Mouse (Mus musculus): ENCODE data around the gene Tspyl4. TPM values are rescaled to one million over a fixed set of nuclear protein-coding genes. Genes with fewer than 3 reads are reported as not detected.

Gene Tspyl4
- total RNA-seq, 2 experiments from 2014 or later, result 12.3 to 13.6 TPM

DNA sequence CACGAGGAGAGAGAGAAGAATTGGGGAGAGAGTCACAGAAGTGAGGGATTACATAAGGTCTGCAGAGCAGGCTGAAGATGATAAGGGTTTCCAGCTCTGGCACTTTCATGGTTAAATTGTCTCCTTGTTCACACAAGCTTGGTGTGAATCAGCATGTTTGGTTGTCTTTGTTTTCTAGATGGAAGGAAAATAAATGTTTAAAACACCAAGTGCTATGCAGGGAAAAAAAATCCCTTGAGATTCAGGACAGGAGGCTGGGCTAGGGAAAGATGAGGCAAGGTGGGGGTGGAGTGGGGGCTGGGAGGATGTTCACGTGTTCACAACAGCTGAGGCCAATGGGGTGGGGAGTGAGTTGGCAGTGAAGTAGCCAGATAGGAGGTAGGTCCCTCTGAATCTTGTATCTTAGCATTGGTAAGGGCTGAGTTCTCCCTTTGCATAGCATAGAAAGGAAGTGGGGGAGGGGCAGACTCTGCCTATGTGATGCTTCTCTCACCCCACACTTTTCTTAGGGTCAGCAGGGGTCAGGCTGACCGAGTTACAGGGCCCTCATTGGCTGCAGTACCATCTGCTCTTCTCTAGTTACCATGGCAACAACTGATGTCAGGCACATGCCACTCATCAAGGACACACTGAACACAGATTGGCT is 19.5 kb downstream of the Tspyl4 start:
- intact Hi-C loops (cut with DNase I), result no loop called here
- peak in 1 of 2 experiments; percentile 30 for DNase-seq

GRCm38 (mm10) chr10:34317217-34317606 is 20.0 kb downstream of the Tspyl4 start:
- intact Hi-C loops (cut with DNase I), result no loop called here
- no peak for DNase-seq

- peak; percentile 30 to 32 for DNase-seq
- intact Hi-C loops (cut with DNase I), result no loop called here
Measured at GRCm38 (mm10) chr10:34320809-34321208, 23.6 kb downstream of the Tspyl4 start.

- intact Hi-C loops (cut with DNase I), result loop anchor here (2.0 to 5.0 kb wide), 5 partner anchors 44 to 290 kb away; partner anchors contain the start of genes Calhm5, Dse, Trappc3l and Tspyl1
- peak in 1 of 2 experiments; percentile 28 for DNase-seq
Measured at GRCm38 (mm10) chr10:34326701-34327100, 29.5 kb downstream of the Tspyl4 start.

- intact Hi-C loops (cut with DNase I), result loop anchor here (2.0 to 5.0 kb wide), 5 partner anchors 45 to 290 kb away; partner anchors contain the start of genes Calhm5, Dse, Trappc3l and Tspyl1
- no peak for DNase-seq
Measured at GRCm38 (mm10) chr10:34327144-34327543, 29.9 kb downstream of the Tspyl4 start.

DNA sequence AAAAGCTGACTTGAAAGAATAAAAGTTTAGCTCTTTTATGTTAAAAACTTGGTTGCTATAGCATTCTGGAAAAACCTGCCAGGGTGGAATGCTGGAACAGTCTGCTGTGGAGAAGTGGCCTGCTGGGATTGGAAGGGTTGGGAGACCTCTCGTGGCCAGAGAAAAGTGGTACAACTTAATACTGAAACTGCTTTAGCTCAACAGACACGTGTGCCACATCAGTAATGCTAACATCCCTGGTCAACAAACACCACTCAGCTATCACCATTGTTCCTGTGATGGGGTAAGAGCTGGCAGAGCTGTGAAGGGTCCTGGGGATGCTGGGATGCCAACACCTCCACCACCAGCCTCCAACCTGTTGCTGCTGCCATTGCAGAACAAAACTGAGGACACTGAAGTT is 31.1 kb downstream of the Tspyl4 start:
- intact Hi-C loops (cut with DNase I), result loop anchor here (5.0 kb wide), 3 partner anchors 46 to 176 kb away; partner anchors contain the start of genes Dse and Tspyl1
- peak; percentile 63 to 71 for DNase-seq

DNA sequence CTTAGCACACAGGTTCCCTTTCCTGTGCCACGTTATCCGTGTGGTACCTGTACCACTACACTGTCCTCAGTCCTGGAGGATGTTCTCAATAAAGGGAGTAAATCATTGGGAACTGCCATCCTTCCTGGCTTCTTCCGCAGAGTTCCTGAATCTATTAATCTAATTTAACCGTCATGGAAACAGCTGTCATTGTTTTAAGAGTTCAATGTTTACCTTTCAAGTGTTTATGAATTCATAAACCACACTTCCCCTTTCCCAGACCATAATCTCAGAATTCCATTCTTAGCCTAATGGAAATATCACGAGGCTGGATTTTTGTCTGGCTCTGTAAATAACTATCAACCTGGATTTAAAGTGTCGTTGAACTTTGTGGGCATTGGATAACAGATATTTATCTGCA is 43.8 kb downstream of the Tspyl4 start:
- DNase-seq, result no peak
- intact Hi-C loops (cut with DNase I), result no loop called here

GRCm38 (mm10) chr10:34341886-34342285 is 44.6 kb downstream of the Tspyl4 start:
- intact Hi-C loops (cut with DNase I), result no loop called here
- DNase-seq, result no peak

Other genes with a start within 250 kb of the Tspyl4 start
- 1 to 10 TPM in 1 of 2 experiments, under 1 TPM in 1; 0.97 to 1.1 TPM for gene Calhm5, start 200.9 kb upstream of the Tspyl4 start, total RNA-seq (2021)
- gene Calhm6, start 169.5 kb upstream of the Tspyl4 start, total RNA-seq (2021), result under 1 TPM in 1 of 2 experiments, not detected in 1; 0.40 TPM
- 1 to 10 TPM; 8.6 to 10.0 TPM for gene Dse, start 89.7 kb upstream of the Tspyl4 start, total RNA-seq (2021)
- 10 to 100 TPM; 52.3 to 57.4 TPM for gene Tspyl1, start 15.3 kb upstream of the Tspyl4 start, total RNA-seq (2021)
- gene Col10a1, start 92.5 kb downstream of the Tspyl4 start, total RNA-seq (2021), result under 1 TPM; 0.20 to 0.24 TPM
- gene Nt5dc1, start 121.1 kb downstream of the Tspyl4 start, total RNA-seq (2021), result 10 to 100 TPM; 11.1 to 11.4 TPM
- gene Frk, start 186.0 kb downstream of the Tspyl4 start, total RNA-seq (2021), result 1 to 10 TPM; 2.7 to 4.9 TPM

Measured in heart, postnatal 10 days (tissue).